Comparison of ENCODE assay signal across 1 mouse cellular context in the genomic region with DNA sequence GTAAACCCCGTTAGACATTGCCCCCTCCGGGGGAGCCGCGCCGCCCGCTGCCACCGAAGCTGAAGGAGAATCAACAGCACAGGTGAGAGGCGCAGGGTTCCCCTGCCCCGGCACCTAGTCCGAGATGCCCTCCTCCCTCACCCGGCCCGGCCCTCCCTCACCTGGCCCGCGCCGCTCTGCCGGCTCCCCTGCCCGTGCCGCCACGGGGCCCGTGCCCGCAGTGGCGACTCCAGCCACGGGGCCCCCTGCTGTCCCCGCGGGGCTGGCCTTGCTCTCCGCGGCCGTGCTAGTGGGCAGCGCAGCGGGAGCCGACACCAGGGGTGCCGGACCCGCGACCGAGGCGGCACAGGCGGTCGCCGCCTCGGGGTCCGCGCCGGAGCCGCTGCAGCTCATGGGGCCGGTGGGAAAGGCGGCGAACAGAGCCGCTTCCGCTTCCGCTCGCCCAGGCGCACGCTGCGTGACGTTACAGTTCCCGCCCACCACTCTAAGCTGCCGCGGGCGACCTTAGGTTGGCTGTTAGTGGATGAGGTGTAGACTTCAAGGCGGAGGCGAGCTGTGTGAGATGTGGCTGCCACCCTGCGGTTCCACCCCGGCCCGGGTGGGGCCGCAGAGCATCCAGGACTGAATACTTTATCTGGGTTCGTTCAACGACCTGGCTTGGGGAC.
TF ChIP-seq lines count a peak whose summit lies in the region.

Gene Taf10 (minus strand): TSS at position 436 of the 665 bp plus-strand sequence.

TF ChIP-seq in CH12.LX, 34 proteins besides CTCF, POLR2A, EP300 and RAD21 (continued from another document):
- TF ChIP-seq TCF12 (IDR thresholded peaks at IDR 0.05; ENCODE audit: low read depth, low read length) (peak; percentile 77), CHD1 (IDR thresholded peaks at IDR 0.05; ENCODE audit: low read depth, low read length) (no peak), BHLHE40 (IDR thresholded peaks at IDR 0.05; ENCODE audit: low read depth, low read length) (peak; percentile 58), ETS1 (conservative IDR thresholded peaks at IDR 0.05; ENCODE audit: low read depth, low read length) (0 out of 2 replicates have a peak, but pooled peaks have one; percentile 34), TBP (conservative IDR thresholded peaks at IDR 0.05; ENCODE audit: low read depth, low read length) (peak; percentile 56; the same call in 1 of the 2 replicates), MAFK (IDR thresholded peaks at IDR 0.05; ENCODE audit: insufficient replicate concordance, low read length) (no peak), JUN (IDR thresholded peaks at IDR 0.05; ENCODE audit: insufficient read depth, low read depth, low read length) (no peak), GABPA (IDR thresholded peaks at IDR 0.05; ENCODE audit: insufficient replicate concordance, low read depth, low read length) (no peak), HCFC1 (IDR thresholded peaks at IDR 0.05; ENCODE audit: low read depth, low read length) (peak; percentile 81), MEF2A (IDR thresholded peaks at IDR 0.05; ENCODE audit: borderline replicate concordance, low read depth, low read length) (peak; percentile 58; the same call in 1 of the 2 replicates), USF2 (conservative IDR thresholded peaks at IDR 0.05; ENCODE audit: low read depth, low read length) (no peak), ELF1 (IDR thresholded peaks at IDR 0.05; ENCODE audit: low read depth, low read length) (peak; percentile 96), SIN3A (IDR thresholded peaks at IDR 0.05; ENCODE audit: low read length) (peak; percentile 94), E2F4 (IDR thresholded peaks at IDR 0.05; ENCODE audit: insufficient replicate concordance, low read depth, low read length) (0 out of 2 replicates have a peak, but pooled peaks have one; percentile 61), IRF4 (IDR thresholded peaks at IDR 0.05; ENCODE audit: low read depth, low read length) (0 out of 2 replicates have a peak, but pooled peaks have one; percentile 18), NELFE (IDR thresholded peaks at IDR 0.05; ENCODE audit: low read depth, low read length) (peak; percentile 85), ZMIZ1 (IDR thresholded peaks at IDR 0.05; ENCODE audit: low read depth, low read length) (peak; percentile 90), SMC3 (IDR thresholded peaks at IDR 0.05; ENCODE audit: low read depth, low read length) (peak; percentile 60), JUND (conservative IDR thresholded peaks at IDR 0.05; ENCODE audit: low read depth, low read length) (no peak), MXI1 (IDR thresholded peaks at IDR 0.05; ENCODE audit: low read depth, low read length) (peak; percentile 86; the same call in 1 of the 2 replicates), ZNF384 (IDR thresholded peaks at IDR 0.05; ENCODE audit: low read depth, low read length) (no peak), POLR2AphosphoS2 (IDR thresholded peaks at IDR 0.05; ENCODE audit: low read depth, low read length) (peak; percentile 78; the same call in 1 of the 2 replicates)
TF ChIP-seq in CH12.LX: peak in this region for 22.
